Mouse (Mus musculus) embryo, embryonic 10 days (tissue): Measurements from ENCODE around the gene Lsamp.

Source experiments
- DNase-seq: peaks from one replicate; pipeline ENCODE4 v3.0.0-alpha.2; 2015; ENCODE audit warnings: low spot score

Lsamp gene

GRCm38 (mm10) chr16:40685531-40685930, 701.4 kb downstream of the Lsamp start:
- no peak for DNase-seq

- no peak for DNase-seq
Observed at GRCm38 (mm10) chr16:40692292-40692691, 708.1 kb downstream of the Lsamp start.

GRCm38 (mm10) chr16:40697253-40697652, 713.1 kb downstream of the Lsamp start:
- no peak for DNase-seq

GRCm38 (mm10) chr16:40708558-40708957, 724.4 kb downstream of the Lsamp start:
- no peak for DNase-seq

- DNase-seq = peak; percentile 5
Observed at GRCm38 (mm10) chr16:40709574-40709973, 725.4 kb downstream of the Lsamp start.

- DNase-seq = peak; percentile 18
Observed at GRCm38 (mm10) chr16:40710068-40710467, 725.9 kb downstream of the Lsamp start.

GRCm38 (mm10) chr16:40710491-40710890, 726.3 kb downstream of the Lsamp start:
- no peak for DNase-seq

- no peak for DNase-seq
Observed at GRCm38 (mm10) chr16:40713725-40714124, 729.6 kb downstream of the Lsamp start.

GRCm38 (mm10) chr16:40739015-40739414, 754.9 kb downstream of the Lsamp start:
- DNase-seq = peak; percentile 88

GRCm38 (mm10) chr16:40739771-40740170, 755.6 kb downstream of the Lsamp start:
- DNase-seq = no peak

- no peak for DNase-seq
Observed at GRCm38 (mm10) chr16:40740273-40740672, 756.1 kb downstream of the Lsamp start.

GRCm38 (mm10) chr16:40827191-40827590, 843.0 kb downstream of the Lsamp start:
- DNase-seq = no peak

GRCm38 (mm10) chr16:40831536-40831935, 847.4 kb downstream of the Lsamp start:
- DNase-seq = no peak

- no peak for DNase-seq
Observed at GRCm38 (mm10) chr16:40841765-40842164, 857.6 kb downstream of the Lsamp start.

- DNase-seq = no peak
Observed at GRCm38 (mm10) chr16:40866733-40867132, 882.6 kb downstream of the Lsamp start.

- no peak for DNase-seq
Observed at GRCm38 (mm10) chr16:40878301-40878700, 894.1 kb downstream of the Lsamp start.

GRCm38 (mm10) chr16:40881942-40882341, 897.8 kb downstream of the Lsamp start:
- DNase-seq = no peak

- DNase-seq = peak; percentile 47
Observed at GRCm38 (mm10) chr16:40891338-40891737, 907.2 kb downstream of the Lsamp start.

- DNase-seq = peak; percentile 18
Observed at GRCm38 (mm10) chr16:40897768-40898327, 913.7 kb downstream of the Lsamp start.

GRCm38 (mm10) chr16:40907892-40908291, 923.7 kb downstream of the Lsamp start:
- DNase-seq = no peak

GRCm38 (mm10) chr16:40914141-40914540, 930.0 kb downstream of the Lsamp start:
- no peak for DNase-seq

GRCm38 (mm10) chr16:40930596-40930995, 946.4 kb downstream of the Lsamp start:
- no peak for DNase-seq

GRCm38 (mm10) chr16:40942266-40942665, 958.1 kb downstream of the Lsamp start:
- no peak for DNase-seq

- no peak for DNase-seq
Observed at GRCm38 (mm10) chr16:40945834-40946233, 961.7 kb downstream of the Lsamp start.
